Mouse (Mus musculus) liver, embryonic 13.5 days (tissue): Measurements from ENCODE around the gene Asb8. TPM values are rescaled to one million over a fixed set of nuclear protein-coding genes. Genes with fewer than 3 reads are reported as not detected.

ENCODE experiments used
- ATAC-seq: fragments of 200-750 bp; cut with Nextera tagmentation; 2 replicates; pipeline ENCODE4 v1.8.0; 2017; ENCODE audit warnings: low read depth, mild to moderate bottlenecking, moderate number of reproducible peaks, moderate library complexity
- DNase-seq: peaks from one replicate; pipeline ENCODE4 v3.0.0; 2022
- H3K27ac ChIP-seq: fragments of 300-500 bp; sonication (generic); 2 replicates; pipeline ENCODE4 v1.5.1; 2015; ENCODE audit warnings: moderate library complexity, mild to moderate bottlenecking, inconsistent platforms
- H3K27me3 ChIP-seq: fragments of 300-500 bp; sonication (generic); 2 replicates; pipeline ENCODE4 v1.6.1; 2015; ENCODE audit warnings: mild to moderate bottlenecking, inconsistent platforms
- H3K36me3 ChIP-seq: fragments of 300-500 bp; sonication (generic); 2 replicates; pipeline ENCODE4 v1.6.1; 2015; ENCODE audit warnings: mild to moderate bottlenecking, inconsistent platforms
- H3K4me1 ChIP-seq: fragments of 300-500 bp; sonication (generic); replicated peaks from 2 replicates; pipeline ENCODE4 v1.6.1; 2015; ENCODE audit warnings: inconsistent platforms
- H3K4me2 ChIP-seq: fragments of 300-500 bp; sonication (generic); 2 replicates; pipeline ENCODE4 v1.6.1; 2015; ENCODE audit warnings: inconsistent platforms, mild to moderate bottlenecking, moderate library complexity
- H3K4me3 ChIP-seq: fragments of 300-500 bp; sonication (generic); replicated peaks from 2 replicates; pipeline ENCODE4 v1.5.1; 2015; ENCODE audit warnings: mild to moderate bottlenecking, inconsistent platforms
- H3K9ac ChIP-seq: fragments of 300-500 bp; sonication (generic); 2 replicates; pipeline ENCODE4 v1.6.1; 2015; ENCODE audit warnings: mild to moderate bottlenecking, inconsistent platforms
- H3K9me3 ChIP-seq: fragments of 300-500 bp; sonication (generic); replicated peaks from 2 replicates; pipeline ENCODE4 v1.6.1; 2016; ENCODE audit warnings: inconsistent platforms
- WGBS: fragments of 180-500 bp; shearing (Covaris S2); methylation state at CpG from one replicate; pipeline ENCODE4 v1.1.7; 2015; ENCODE audit not compliant: insufficient replicate concordance; 5-methylcytosine and 5-hydroxymethylcytosine counted together
- polyA plus RNA-seq: library from polyadenylated mRNA; unstranded; fragments of >200 nt; fragmentation: Nextera tagmentation; extraction: Ambion mirVana; gene quantifications from 2 replicates; pipeline ENCODE4 v1.2.1, GENCODE M21; 2015

The Asb8 gene
- polyA plus RNA-seq, 1 experiment from 2014 or later: 23.7 TPM

DNA sequence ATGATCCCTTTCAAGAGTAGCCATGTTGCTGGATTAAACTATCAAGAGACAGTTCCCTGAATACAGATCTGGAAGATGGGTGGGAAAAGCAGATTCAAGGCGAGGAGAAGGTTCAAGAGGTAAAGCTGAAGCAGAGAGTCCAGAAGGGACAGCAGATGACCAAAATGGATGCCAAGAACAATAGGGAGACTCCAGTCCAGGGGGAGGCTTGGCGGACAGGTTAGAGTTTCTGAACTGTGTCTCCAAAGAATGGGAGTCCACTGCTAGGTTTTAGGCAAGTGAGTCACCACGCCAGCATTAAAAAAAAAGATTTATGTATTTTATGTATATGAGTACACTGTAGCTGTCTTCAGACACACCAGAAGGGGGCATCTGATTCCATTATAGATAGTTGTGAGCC, 10.8 kb downstream of the Asb8 start:
- no peak for ATAC-seq
- no peaks in the 10 kb centered on the region for H3K36me3 ChIP-seq
- no peak overlapping the region for H3K27ac ChIP-seq
- no peaks in the 10 kb centered on the region for H3K4me1 ChIP-seq
- no peaks in the 10 kb centered on the region for H3K9me3 ChIP-seq
- DNase-seq: no peak
- H3K4me3 ChIP-seq: no peak overlapping the region
- no peak overlapping the region for H3K9ac ChIP-seq
- no peak overlapping the region for H3K4me2 ChIP-seq
- H3K27me3 ChIP-seq: no peaks in the 10 kb centered on the region
- 52% methylated on average over 3 of the region's 3 CpGs for WGBS

GRCm38 (mm10) chr15:98154146-98154545, 11.3 kb downstream of the Asb8 start:
- H3K4me2 ChIP-seq: no peak overlapping the region
- no peak overlapping the region for H3K9ac ChIP-seq
- H3K4me3 ChIP-seq: no peak overlapping the region
- WGBS: 48% methylated on average over 4 of the region's 4 CpGs
- H3K4me1 ChIP-seq: no peaks in the 10 kb centered on the region
- H3K27me3 ChIP-seq: no peaks in the 10 kb centered on the region
- no peaks in the 10 kb centered on the region for H3K36me3 ChIP-seq
- ATAC-seq (no peak), DNase-seq (no peak)
- H3K27ac ChIP-seq: no peak overlapping the region
- H3K9me3 ChIP-seq: no peaks in the 10 kb centered on the region

- no peak for DNase-seq
- Histone ChIP-seq H3K27ac (no peak overlapping the region), H3K4me1 (no peaks in the 10 kb centered on the region), H3K27me3 (no peaks in the 10 kb centered on the region), H3K9ac (no peak overlapping the region), H3K4me2 (no peak overlapping the region), H3K36me3 (no peaks in the 10 kb centered on the region), H3K9me3 (no peaks in the 10 kb centered on the region), H3K4me3 (no peak overlapping the region)
- ATAC-seq: no peak
- 32% methylated on average over 3 of the region's 3 CpGs for WGBS
Observed at GRCm38 (mm10) chr15:98153625-98154024, 11.8 kb downstream of the Asb8 start.

GRCm38 (mm10) chr15:98152916-98153315, 12.5 kb downstream of the Asb8 start:
- Histone ChIP-seq H3K27me3 (no peaks in the 10 kb centered on the region), H3K9me3 (no peaks in the 10 kb centered on the region), H3K4me3 (no peak overlapping the region), H3K4me2 (no peak overlapping the region), H3K9ac (no peak overlapping the region), H3K4me1 (no peaks in the 10 kb centered on the region), H3K27ac (no peak overlapping the region), H3K36me3 (no peaks in the 10 kb centered on the region)
- DNase-seq (no peak), ATAC-seq (no peak)
- WGBS: 79% methylated on average over 7 of the region's 7 CpGs

- H3K4me3 ChIP-seq: no peak overlapping the region
- no peak overlapping the region for H3K9ac ChIP-seq
- H3K36me3 ChIP-seq: no peaks in the 10 kb centered on the region
- DNase-seq: no peak
- no peaks in the 10 kb centered on the region for H3K9me3 ChIP-seq
- WGBS: 67% methylated on average over 10 of the region's 10 CpGs
- no peaks in the 10 kb centered on the region for H3K27me3 ChIP-seq
- ATAC-seq: no peak
- H3K4me1 ChIP-seq: peaks cover 12% of the 10 kb centered on the region
- no peak overlapping the region for H3K4me2 ChIP-seq
- no peak overlapping the region for H3K27ac ChIP-seq
Observed at GRCm38 (mm10) chr15:98149166-98149602, 16.2 kb downstream of the Asb8 start.

DNA sequence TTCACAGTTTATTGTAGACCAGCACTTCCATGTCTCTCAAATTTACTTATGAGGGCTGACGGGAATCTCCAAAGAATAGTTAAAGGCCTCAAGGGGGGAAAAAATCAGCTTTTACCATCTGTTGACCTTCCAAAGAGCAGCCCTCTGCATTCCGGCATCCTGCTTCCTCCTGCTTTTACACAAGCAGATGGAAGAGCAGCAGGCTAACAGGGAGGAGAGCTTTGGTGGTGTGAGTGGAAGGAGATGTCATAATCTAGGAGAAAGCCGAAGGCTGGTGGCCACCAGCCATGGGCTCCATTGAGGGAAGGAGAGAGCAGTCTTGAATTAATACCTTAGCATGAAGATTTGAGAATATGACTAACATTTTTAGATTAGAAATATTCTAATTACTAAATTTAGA, 17.1 kb downstream of the Asb8 start:
- no peak overlapping the region for H3K27ac ChIP-seq
- WGBS: 68% methylated on average over 3 of the region's 3 CpGs
- H3K4me2 ChIP-seq: no peak overlapping the region
- no peaks in the 10 kb centered on the region for H3K27me3 ChIP-seq
- H3K9me3 ChIP-seq: no peaks in the 10 kb centered on the region
- no peaks in the 10 kb centered on the region for H3K36me3 ChIP-seq
- H3K4me1 ChIP-seq: peaks cover 15% of the 10 kb centered on the region
- H3K9ac ChIP-seq: no peak overlapping the region
- no peak for DNase-seq
- no peak for ATAC-seq
- H3K4me3 ChIP-seq: no peak overlapping the region

- DNase-seq (peak; percentile 87), ATAC-seq (peak; percentile 98)
- H3K27me3 ChIP-seq: no peaks in the 10 kb centered on the region
- H3K4me1 ChIP-seq: peaks cover 15% of the 10 kb centered on the region
- peak overlapping the region; percentile 97 for H3K4me3 ChIP-seq
- 2% methylated on average over 38 of the region's 38 CpGs for WGBS
- H3K9ac ChIP-seq: peak overlapping the region; percentile 96
- H3K27ac ChIP-seq: peak overlapping the region; percentile 73
- no peaks in the 10 kb centered on the region for H3K9me3 ChIP-seq
- peak overlapping the region; percentile 88 for H3K4me2 ChIP-seq
- H3K36me3 ChIP-seq: peaks cover 19% of the 10 kb centered on the region
Observed at GRCm38 (mm10) chr15:98145559-98146181, 19.8 kb downstream of the Asb8 start.

GRCm38 (mm10) chr15:98144861-98145507, 20.4 kb downstream of the Asb8 start:
- Histone ChIP-seq H3K4me2 (peak overlapping the region; percentile 88), H3K4me3 (peak overlapping the region; percentile 97), H3K9ac (peak overlapping the region; percentile 96), H3K27me3 (no peaks in the 10 kb centered on the region), H3K36me3 (peaks cover 25% of the 10 kb centered on the region), H3K9me3 (no peaks in the 10 kb centered on the region), H3K27ac (peak overlapping the region; percentile 73), H3K4me1 (peaks cover 15% of the 10 kb centered on the region)
- 1% methylated on average over 36 of the region's 36 CpGs for WGBS
- ATAC-seq: peak; percentile 69
- peak; percentile 13 for DNase-seq

DNA sequence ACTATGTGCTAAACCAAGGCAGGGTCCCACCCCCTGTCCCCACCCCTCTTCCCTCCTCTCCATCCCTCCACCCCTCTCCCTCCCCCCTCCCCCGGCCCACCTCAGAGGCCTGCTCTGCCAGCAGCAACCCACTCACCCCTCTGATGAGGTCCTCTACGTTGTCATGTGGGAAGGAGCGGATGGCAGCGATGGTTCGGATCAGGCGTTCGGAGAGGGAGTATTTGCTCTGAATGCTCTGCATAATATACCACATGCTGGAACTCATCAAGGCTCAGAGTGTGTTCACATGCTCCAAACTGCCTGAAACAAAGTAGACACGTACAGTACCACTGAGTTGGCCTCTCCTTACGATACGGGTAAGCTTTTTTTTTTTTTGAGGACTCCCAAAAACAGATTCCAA, 22.9 kb downstream of the Asb8 start:
- H3K4me3 ChIP-seq: no peak overlapping the region
- no peaks in the 10 kb centered on the region for H3K9me3 ChIP-seq
- peaks cover 15% of the 10 kb centered on the region for H3K4me1 ChIP-seq
- no peak overlapping the region for H3K27ac ChIP-seq
- H3K9ac ChIP-seq: no peak overlapping the region
- no peaks in the 10 kb centered on the region for H3K27me3 ChIP-seq
- DNase-seq (no peak), ATAC-seq (no peak)
- 82% methylated on average over 10 of the region's 10 CpGs for WGBS
- no peak overlapping the region for H3K4me2 ChIP-seq
- peaks cover 41% of the 10 kb centered on the region for H3K36me3 ChIP-seq

DNA sequence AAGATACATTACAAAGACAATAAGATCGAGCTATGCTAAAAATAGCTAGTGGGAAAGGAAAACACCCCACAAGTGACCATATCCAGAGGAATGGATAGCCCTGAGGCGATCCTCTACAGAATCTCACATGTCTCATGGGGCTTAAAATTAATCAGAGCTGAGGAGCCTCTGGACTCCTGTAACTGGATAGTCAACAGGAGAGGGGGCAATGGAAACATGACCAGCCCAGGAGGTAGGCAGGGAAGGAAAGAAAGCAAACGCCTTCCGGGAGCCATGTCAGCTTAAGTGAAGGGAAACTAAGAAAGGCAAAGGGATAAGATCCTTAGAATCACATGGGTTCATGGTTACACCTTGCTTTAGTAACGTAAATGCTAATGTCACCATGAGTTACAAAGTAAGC, 24.6 kb downstream of the Asb8 start:
- Histone ChIP-seq H3K4me3 (no peak overlapping the region), H3K36me3 (peaks cover 56% of the 10 kb centered on the region), H3K27me3 (no peaks in the 10 kb centered on the region), H3K9ac (no peak overlapping the region), H3K4me1 (peaks cover 12% of the 10 kb centered on the region), H3K9me3 (no peaks in the 10 kb centered on the region), H3K4me2 (no peak overlapping the region), H3K27ac (no peak overlapping the region)
- ATAC-seq (no peak), DNase-seq (no peak)
- WGBS: 84% methylated on average over 5 of the region's 5 CpGs

DNA sequence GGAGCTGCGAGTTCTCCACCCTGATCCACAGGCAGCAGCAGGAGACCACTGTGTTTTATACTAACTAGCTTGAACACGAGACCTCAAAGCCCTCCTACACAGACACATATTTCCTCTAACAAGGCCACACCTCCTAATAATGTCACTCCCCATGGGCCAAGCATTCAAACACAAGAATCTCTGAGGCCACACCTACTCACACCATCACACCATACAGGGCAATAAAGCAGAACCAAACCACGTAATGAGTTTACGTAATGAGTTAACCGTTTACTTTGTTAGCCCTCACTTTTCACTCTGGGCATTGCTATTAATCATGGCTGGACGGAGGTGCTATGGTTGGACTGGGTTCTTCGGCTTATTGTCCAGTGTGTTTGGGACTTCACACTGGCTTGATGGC, 25.7 kb downstream of the Asb8 start:
- Histone ChIP-seq H3K4me1 (peaks cover 9% of the 10 kb centered on the region), H3K4me3 (no peak overlapping the region), H3K4me2 (no peak overlapping the region), H3K9me3 (no peaks in the 10 kb centered on the region), H3K9ac (no peak overlapping the region), H3K36me3 (peaks cover 66% of the 10 kb centered on the region), H3K27me3 (no peaks in the 10 kb centered on the region), H3K27ac (no peak overlapping the region)
- 78% methylated on average over 7 of the region's 7 CpGs for WGBS
- ATAC-seq (no peak), DNase-seq (no peak)

DNA sequence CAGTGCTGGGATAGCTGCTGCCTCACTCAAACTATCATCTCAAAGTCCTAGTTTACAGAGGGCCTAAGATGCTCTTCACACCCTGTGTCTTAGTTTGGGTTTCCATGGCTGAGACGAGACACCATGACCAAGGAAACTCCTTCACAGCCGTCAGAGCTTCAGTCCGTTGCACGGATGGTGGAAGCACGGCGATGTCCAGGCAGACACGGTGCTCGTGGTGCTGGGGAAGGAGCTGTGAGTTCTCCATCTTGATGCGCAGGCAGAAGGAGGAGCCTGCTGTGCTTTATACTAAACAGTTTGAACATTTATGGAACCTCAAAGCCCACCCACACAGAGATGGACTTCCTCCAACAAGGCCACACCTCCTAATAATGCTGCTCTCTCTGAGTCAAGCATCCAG, 28.6 kb downstream of the Asb8 start:
- peaks cover 85% of the 10 kb centered on the region for H3K36me3 ChIP-seq
- no peak overlapping the region for H3K4me2 ChIP-seq
- DNase-seq (no peak), ATAC-seq (no peak)
- no peaks in the 10 kb centered on the region for H3K4me1 ChIP-seq
- no peak overlapping the region for H3K4me3 ChIP-seq
- H3K27me3 ChIP-seq: no peaks in the 10 kb centered on the region
- WGBS: 85% methylated on average over 9 of the region's 9 CpGs
- H3K9me3 ChIP-seq: no peaks in the 10 kb centered on the region
- H3K9ac ChIP-seq: no peak overlapping the region
- H3K27ac ChIP-seq: no peak overlapping the region
